Mouse (Mus musculus) hindbrain, embryonic 14.5 days (tissue): Measurements from ENCODE around the gene Ergic1. TPM values are rescaled to one million over a fixed set of nuclear protein-coding genes. Genes with fewer than 3 reads are reported as not detected.
A peak's percentile ranks its signal among the peaks of the same experiment; 100 is the strongest.

Source experiments
- ATAC-seq: fragments of 200-750 bp; cut with Nextera tagmentation; 2 replicates; pipeline ENCODE4 v1.8.0; 2017; ENCODE audit warnings: moderate number of reproducible peaks, mild to moderate bottlenecking, moderate TSS enrichment, moderate library complexity; ENCODE audit not compliant: low FRiP score
- DNase-seq: peaks from one replicate; pipeline ENCODE4 v3.0.0-alpha.2; 2015; ENCODE audit warnings: low spot score
- H3K27ac ChIP-seq: fragments of 300-500 bp; sonication (generic); 2 replicates; pipeline ENCODE4 v1.5.1; 2014; ENCODE audit warnings: mild to moderate bottlenecking, moderate library complexity
- H3K27me3 ChIP-seq: fragments of 300-500 bp; sonication (generic); 2 replicates; pipeline ENCODE4 v1.6.1; 2014; ENCODE audit warnings: mild to moderate bottlenecking, low read length, mixed read lengths; ENCODE audit not compliant: control insufficient read depth, insufficient read depth
- H3K36me3 ChIP-seq: fragments of 300-500 bp; sonication (generic); replicated peaks from 2 replicates; pipeline ENCODE4 v1.6.1; 2014; ENCODE audit not compliant: control insufficient read depth, insufficient read depth
- H3K4me1 ChIP-seq: fragments of 300-500 bp; sonication (generic); replicated peaks from 2 replicates; pipeline ENCODE4 v1.6.1; 2014; ENCODE audit warnings: antibody characterized with exemption, low read length, mixed read lengths; ENCODE audit not compliant: control insufficient read depth, insufficient read depth
- H3K4me2 ChIP-seq: fragments of 300-500 bp; sonication (generic); replicated peaks from 2 replicates; pipeline ENCODE4 v1.6.1; 2014; ENCODE audit warnings: mild to moderate bottlenecking, moderate library complexity
- H3K4me3 ChIP-seq: fragments of 300-500 bp; sonication (generic); replicated peaks from 2 replicates; pipeline ENCODE4 v1.5.1; 2014; ENCODE audit warnings: mild to moderate bottlenecking, low read length
- H3K9ac ChIP-seq: fragments of 300-500 bp; sonication (generic); 2 replicates; pipeline ENCODE4 v1.6.1; 2014
- H3K9me3 ChIP-seq: fragments of 300-500 bp; sonication (generic); 2 replicates; pipeline ENCODE4 v1.6.1; 2016; ENCODE audit warnings: low read length; ENCODE audit not compliant: control insufficient read depth
- WGBS: fragments of 180-500 bp; shearing (Covaris S2); extraction: QIAGEN DNeasy Blood & Tissue Kit; methylation state at CpG from one replicate; pipeline ENCODE4 v1.1.7; 2014; 5-methylcytosine and 5-hydroxymethylcytosine counted together
- polyA plus RNA-seq: library from polyadenylated mRNA; unstranded; fragments of >200 nt; fragmentation: Nextera tagmentation; extraction: Ambion mirVana; gene quantifications from 2 replicates; pipeline ENCODE4 v1.2.1, GENCODE M21; 2014

Ergic1 gene
- polyA plus RNA-seq, 1 experiment from 2014 or later: 110 TPM

- 75% methylated on average over 3 of the region's 3 CpGs for WGBS
- H3K4me2 ChIP-seq: no peak overlapping the region
- ATAC-seq (no peak), DNase-seq (no peak)
- H3K27ac ChIP-seq: no peak overlapping the region
- H3K4me3 ChIP-seq: no peak overlapping the region
- no peaks in the 10 kb centered on the region for H3K36me3 ChIP-seq
- no peak overlapping the region for H3K9ac ChIP-seq
- H3K4me1 ChIP-seq: 0 out of 2 replicates have a peak, but pooled peaks cover 4% of the 10 kb centered on the region
- no peaks in the 10 kb centered on the region for H3K27me3 ChIP-seq
- H3K9me3 ChIP-seq: no peaks in the 10 kb centered on the region
Observed at GRCm38 (mm10) chr17:26553033-26553432, 8.3 kb upstream of the Ergic1 start.

- H3K27me3 ChIP-seq: no peaks in the 10 kb centered on the region
- 37% methylated on average over 9 of the region's 9 CpGs for WGBS
- peak overlapping the region; percentile 88 for H3K4me3 ChIP-seq
- peaks cover 6% of the 10 kb centered on the region; the same call in 1 of the 2 replicates for H3K36me3 ChIP-seq
- no peaks in the 10 kb centered on the region for H3K9me3 ChIP-seq
- H3K9ac ChIP-seq: peak overlapping the region; percentile 92
- H3K27ac ChIP-seq: peak overlapping the region; percentile 79
- DNase-seq (no peak), ATAC-seq (peak; percentile 35; the same call in 1 of the 2 replicates)
- H3K4me2 ChIP-seq: peak overlapping the region; percentile 71
- H3K4me1 ChIP-seq: peaks cover 18% of the 10 kb centered on the region
Observed at GRCm38 (mm10) chr17:26560526-26561289, 581 bp upstream of the Ergic1 start.

GRCm38 (mm10) chr17:26561651-26562181 is 427 bp downstream of the Ergic1 start, which contains the start of gene Dusp1:
Dusp1 (minus strand) TSS chr17:26562128.
- peak within 1 kb of the TSS; percentile 71 for H3K4me2 ChIP-seq
- 1% methylated on average over 25 of the region's 25 CpGs for WGBS
- peak within 1 kb of the TSS; percentile 88 for H3K4me3 ChIP-seq
- H3K4me1 ChIP-seq: peaks cover 18% of the 10 kb centered on the region
- peak within 1 kb of the TSS; percentile 79 for H3K27ac ChIP-seq
- ATAC-seq (peak; percentile 81), DNase-seq (no peak)
- no peaks in the 10 kb centered on the region for H3K27me3 ChIP-seq
- no peaks in the 10 kb centered on the region for H3K9me3 ChIP-seq
- H3K36me3 ChIP-seq: peaks cover 14% of the 10 kb centered on the region
- peak within 1 kb of the TSS; percentile 92 for H3K9ac ChIP-seq

- H3K4me3 ChIP-seq: peak overlapping the region; percentile 88
- no peaks in the 10 kb centered on the region for H3K9me3 ChIP-seq
- ATAC-seq (no peak), DNase-seq (no peak)
- no peaks in the 10 kb centered on the region for H3K27me3 ChIP-seq
- H3K4me2 ChIP-seq: peak overlapping the region; percentile 71
- 62% methylated on average over 4 of the region's 4 CpGs for WGBS
- H3K9ac ChIP-seq: peak overlapping the region; percentile 92
- H3K36me3 ChIP-seq: peaks cover 17% of the 10 kb centered on the region
- H3K27ac ChIP-seq: peak overlapping the region; percentile 79; the same call in 1 of the 2 replicates
- H3K4me1 ChIP-seq: peaks cover 18% of the 10 kb centered on the region
Observed at GRCm38 (mm10) chr17:26562292-26562691, 1.0 kb downstream of the Ergic1 start.

GRCm38 (mm10) chr17:26563476-26563875 is 2.2 kb downstream of the Ergic1 start:
- H3K9me3 ChIP-seq: no peaks in the 10 kb centered on the region
- peaks cover 18% of the 10 kb centered on the region for H3K4me1 ChIP-seq
- no peak for ATAC-seq
- no peak overlapping the region for H3K4me3 ChIP-seq
- no peak overlapping the region for H3K4me2 ChIP-seq
- no peak for DNase-seq
- no peaks in the 10 kb centered on the region for H3K27me3 ChIP-seq
- no peak overlapping the region for H3K9ac ChIP-seq
- peaks cover 29% of the 10 kb centered on the region for H3K36me3 ChIP-seq
- no peak overlapping the region for H3K27ac ChIP-seq
- WGBS: 74% methylated on average over 6 of the region's 6 CpGs

GRCm38 (mm10) chr17:26564439-26564838 is 3.1 kb downstream of the Ergic1 start:
- no peak overlapping the region for H3K4me2 ChIP-seq
- no peaks in the 10 kb centered on the region for H3K27me3 ChIP-seq
- 65% methylated on average over 9 of the region's 9 CpGs for WGBS
- H3K36me3 ChIP-seq: peaks cover 39% of the 10 kb centered on the region
- no peaks in the 10 kb centered on the region for H3K9me3 ChIP-seq
- no peak overlapping the region for H3K4me3 ChIP-seq
- ATAC-seq: no peak
- DNase-seq: no peak
- no peak overlapping the region for H3K9ac ChIP-seq
- no peak overlapping the region for H3K27ac ChIP-seq
- peaks cover 18% of the 10 kb centered on the region for H3K4me1 ChIP-seq

GRCm38 (mm10) chr17:26567142-26567817 is 6.0 kb downstream of the Ergic1 start:
- H3K27ac ChIP-seq: no peak overlapping the region
- no peak overlapping the region for H3K4me3 ChIP-seq
- DNase-seq: no peak
- H3K27me3 ChIP-seq: no peaks in the 10 kb centered on the region
- no peak overlapping the region for H3K9ac ChIP-seq
- no peak overlapping the region for H3K4me2 ChIP-seq
- H3K4me1 ChIP-seq: peaks cover 8% of the 10 kb centered on the region
- H3K36me3 ChIP-seq: peaks cover 42% of the 10 kb centered on the region
- WGBS: 88% methylated on average over 8 of the region's 8 CpGs
- no peaks in the 10 kb centered on the region for H3K9me3 ChIP-seq
- no peak for ATAC-seq

GRCm38 (mm10) chr17:26567818-26568173 is 6.5 kb downstream of the Ergic1 start:
- no peaks in the 10 kb centered on the region for H3K27me3 ChIP-seq
- no peaks in the 10 kb centered on the region for H3K9me3 ChIP-seq
- no peak for ATAC-seq
- no peak overlapping the region for H3K9ac ChIP-seq
- H3K4me2 ChIP-seq: no peak overlapping the region
- 97% methylated on average over 4 of the region's 4 CpGs for WGBS
- no peak overlapping the region for H3K4me3 ChIP-seq
- peaks cover 42% of the 10 kb centered on the region for H3K36me3 ChIP-seq
- DNase-seq: no peak
- H3K27ac ChIP-seq: no peak overlapping the region
- H3K4me1 ChIP-seq: peaks cover 2% of the 10 kb centered on the region

GRCm38 (mm10) chr17:26569594-26570350 is 8.5 kb downstream of the Ergic1 start:
- H3K9ac ChIP-seq: no peak overlapping the region
- no peak for DNase-seq
- no peaks in the 10 kb centered on the region for H3K9me3 ChIP-seq
- H3K4me2 ChIP-seq: no peak overlapping the region
- no peak for ATAC-seq
- no peak overlapping the region for H3K4me3 ChIP-seq
- peaks cover 37% of the 10 kb centered on the region for H3K36me3 ChIP-seq
- H3K27ac ChIP-seq: no peak overlapping the region
- no peaks in the 10 kb centered on the region for H3K4me1 ChIP-seq
- 90% methylated on average over 4 of the region's 4 CpGs for WGBS
- no peaks in the 10 kb centered on the region for H3K27me3 ChIP-seq
